Mouse (Mus musculus) urinary bladder, adult 18-20 months (tissue): ENCODE data around the gene Dot1l.
A peak's percentile ranks its signal among the peaks of the same experiment; 100 is the strongest.
"Not testable (repeated sequence)": the region's sequence is repeated elsewhere in the genome, so short reads cannot be mapped to it uniquely, and the experiment has no call there.

Experiments used
- DNase-seq, 2 experiments: peaks; one replicate each; pipeline ENCODE4 v3.0.0; 2022; ENCODE audit warnings: low spot score in 2 of 2, mixed read lengths in 2 of 2

The Dot1l gene

DNA sequence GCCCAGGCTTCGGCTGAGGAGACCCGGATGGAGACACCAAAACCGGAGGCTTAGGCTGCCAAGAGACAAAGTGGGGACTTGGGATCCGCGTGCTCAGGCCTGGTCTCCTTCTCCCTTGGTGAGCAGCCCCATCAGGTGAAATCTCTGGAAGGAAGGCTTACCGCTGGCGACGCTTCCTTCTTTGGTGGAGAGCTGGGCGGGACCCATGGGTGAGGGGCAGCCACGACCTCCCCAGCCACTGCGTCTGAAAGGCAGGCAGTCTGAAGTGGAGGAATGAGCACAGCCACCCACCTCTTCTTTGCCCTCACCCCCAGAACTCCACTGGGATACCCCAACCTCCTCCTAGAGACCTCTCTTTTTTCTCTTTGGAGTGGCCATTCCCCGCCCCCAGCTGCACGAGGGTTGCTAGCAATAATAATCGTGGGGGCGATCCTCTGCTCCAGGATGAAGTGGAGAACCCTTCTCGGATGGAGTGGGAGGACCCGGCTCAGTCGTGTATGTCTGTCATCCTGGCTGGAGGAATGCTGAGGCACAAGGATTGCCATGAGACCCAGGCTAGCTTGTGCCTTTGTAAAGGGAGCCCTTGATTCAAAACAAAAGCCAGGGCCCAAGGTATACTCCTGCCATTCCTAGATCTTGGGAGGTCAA, 54.1 kb downstream of the Dot1l start:
- DNase-seq, result no peak

DNA sequence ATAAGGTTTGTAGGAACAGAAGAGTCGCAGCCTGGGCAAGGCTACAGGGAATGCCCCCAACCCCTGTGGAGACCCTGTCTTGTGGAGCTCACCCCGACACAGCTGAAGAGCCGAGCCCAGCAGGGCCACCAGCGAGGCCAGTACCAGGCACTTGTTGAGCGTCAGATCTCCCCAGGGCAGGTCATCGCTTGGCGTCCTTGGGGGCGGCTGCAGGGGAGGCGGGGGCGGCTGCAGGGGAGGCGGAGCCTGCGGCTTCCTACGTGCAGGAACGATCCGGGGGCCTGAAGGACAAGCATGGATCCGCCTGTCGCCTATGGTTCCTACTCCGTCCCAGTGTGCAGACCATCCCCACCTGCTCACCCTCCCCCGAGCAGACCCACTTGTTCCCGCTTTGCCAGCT, 55.1 kb downstream of the Dot1l start:
- no peak for DNase-seq

DNA sequence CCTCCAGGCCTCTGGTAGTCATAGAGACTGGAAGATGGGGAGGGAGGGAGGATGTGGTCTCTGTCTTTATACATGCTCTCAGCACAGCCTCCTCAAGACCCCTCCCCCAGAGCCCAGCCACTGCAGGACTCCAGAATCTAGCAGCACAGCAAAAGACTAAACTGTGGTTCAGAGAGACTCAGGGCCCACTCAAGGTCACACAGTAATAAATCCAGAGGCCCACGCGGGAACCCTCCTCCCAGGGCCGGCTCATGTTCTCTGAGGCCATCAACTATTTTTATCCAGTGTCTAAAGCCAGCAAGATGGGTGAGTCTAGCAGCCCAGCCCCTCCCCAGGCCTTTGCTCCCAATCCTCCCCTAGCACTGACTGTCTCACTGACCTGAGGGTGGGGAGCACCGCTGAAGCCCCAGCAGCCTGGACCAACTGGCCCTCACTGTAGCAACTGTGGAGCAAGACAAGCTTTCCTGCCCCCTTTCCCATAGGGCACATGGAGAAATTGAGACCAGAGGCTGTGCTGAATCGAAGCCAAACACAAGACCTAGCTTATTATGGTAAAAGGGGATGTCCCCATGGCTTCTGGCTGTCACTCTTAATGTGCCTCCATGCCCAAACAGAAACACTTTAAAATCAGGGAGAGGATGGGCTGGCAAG, 57.5 kb downstream of the Dot1l start:
- DNase-seq, result no peak

DNA sequence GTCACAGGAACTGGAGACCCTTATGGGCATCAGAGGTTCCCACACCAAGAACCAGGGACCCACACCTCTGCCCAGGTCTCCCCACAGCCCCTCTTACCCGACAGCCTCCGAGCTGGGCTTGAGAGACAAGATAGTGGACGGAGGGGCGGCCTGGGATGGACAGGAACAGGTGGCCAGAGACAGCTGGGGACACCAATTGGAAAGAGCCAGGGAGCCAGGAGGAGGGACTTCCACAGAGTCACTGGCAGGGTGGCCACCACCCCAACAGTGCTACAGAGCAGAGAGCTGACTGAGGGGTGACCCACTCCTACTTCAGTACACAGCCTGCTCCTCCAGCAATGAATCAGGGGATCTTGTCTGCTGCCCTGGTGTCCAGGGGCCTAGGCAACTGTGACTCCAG, 58.4 kb downstream of the Dot1l start, which contains the start of gene Jsrp1:
Gene Jsrp1 (minus strand): TSS at position 133 of the 400 bp plus-strand sequence.
- no peak for DNase-seq

DNA sequence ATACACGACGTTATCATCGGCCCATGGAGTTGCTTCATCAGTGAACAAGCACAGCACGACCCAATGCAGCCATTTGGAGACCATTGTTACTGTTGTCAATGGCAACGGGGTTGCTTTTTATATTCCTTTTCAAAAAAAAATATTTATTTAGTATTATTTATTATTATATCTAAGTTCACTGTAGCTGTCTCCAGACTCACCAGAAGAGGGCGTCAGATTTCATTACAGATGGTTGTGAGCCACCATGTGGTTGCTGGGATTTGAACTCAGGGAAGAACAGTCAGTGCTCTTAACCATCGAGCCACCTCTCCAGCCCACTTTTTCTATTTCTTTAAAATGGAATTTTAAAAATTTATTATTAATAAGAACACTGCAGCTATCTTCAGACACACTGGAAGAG, 59.8 kb downstream of the Dot1l start:
- no peak for DNase-seq

DNA sequence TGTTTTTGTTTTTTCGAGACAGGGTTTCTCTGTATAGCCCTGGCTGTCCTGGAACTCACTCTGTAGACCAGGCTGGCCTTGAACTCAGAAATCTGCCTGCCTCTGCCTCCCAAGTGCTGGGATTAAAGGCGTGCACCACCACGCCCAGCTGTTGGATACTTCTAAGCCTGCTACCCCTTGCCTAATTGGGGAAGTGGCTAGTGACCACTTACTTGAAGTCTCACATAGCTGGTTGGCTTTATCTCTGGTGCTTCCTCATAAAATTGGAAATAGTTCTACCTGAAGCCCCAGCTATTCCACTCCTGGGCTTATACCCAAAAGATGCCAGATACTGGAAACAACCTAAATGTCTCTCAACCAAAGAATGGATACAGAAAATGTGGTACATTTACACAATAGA, 61.3 kb downstream of the Dot1l start:
- DNase-seq, result not testable (repeated sequence)

DNA sequence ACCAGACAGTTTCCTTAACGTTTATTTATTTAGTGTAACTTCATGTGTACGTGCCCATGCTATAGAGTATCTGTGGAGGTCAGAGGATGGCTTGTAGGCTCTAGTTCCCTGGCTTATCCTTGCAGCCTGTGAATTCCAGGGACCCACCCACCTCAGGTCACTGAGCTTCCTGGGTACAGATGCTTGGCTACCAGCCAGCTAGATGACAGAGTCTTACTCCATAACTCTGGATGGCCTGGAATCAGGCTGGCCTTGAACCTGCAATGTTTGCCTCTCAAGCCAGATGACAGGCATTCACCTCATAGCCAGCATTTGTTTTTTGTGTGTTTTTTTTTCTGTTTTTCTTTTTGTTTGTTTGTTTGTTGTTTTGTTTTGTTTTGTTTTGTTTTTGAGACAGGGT, 62.2 kb downstream of the Dot1l start:
- no peak for DNase-seq

DNA sequence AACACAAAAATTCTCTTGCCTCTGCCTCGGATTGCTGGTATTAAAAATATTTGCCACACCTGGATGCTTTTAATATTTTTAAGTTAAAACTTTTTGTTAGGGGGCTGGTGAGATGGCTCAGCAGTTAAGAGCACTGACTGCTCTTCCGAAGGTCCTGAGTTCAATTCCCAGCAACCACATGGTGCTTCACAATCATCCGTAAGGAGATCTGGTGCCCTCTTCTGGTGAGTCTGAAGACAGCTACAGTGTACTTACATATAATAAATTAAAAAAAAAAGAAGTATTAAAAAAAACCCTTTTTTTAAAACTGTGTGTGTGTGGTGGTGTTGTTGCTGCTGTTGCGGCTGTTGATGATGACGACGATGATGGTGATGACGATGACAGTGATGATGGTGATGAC, 62.9 kb downstream of the Dot1l start:
- not testable (repeated sequence) for DNase-seq

DNA sequence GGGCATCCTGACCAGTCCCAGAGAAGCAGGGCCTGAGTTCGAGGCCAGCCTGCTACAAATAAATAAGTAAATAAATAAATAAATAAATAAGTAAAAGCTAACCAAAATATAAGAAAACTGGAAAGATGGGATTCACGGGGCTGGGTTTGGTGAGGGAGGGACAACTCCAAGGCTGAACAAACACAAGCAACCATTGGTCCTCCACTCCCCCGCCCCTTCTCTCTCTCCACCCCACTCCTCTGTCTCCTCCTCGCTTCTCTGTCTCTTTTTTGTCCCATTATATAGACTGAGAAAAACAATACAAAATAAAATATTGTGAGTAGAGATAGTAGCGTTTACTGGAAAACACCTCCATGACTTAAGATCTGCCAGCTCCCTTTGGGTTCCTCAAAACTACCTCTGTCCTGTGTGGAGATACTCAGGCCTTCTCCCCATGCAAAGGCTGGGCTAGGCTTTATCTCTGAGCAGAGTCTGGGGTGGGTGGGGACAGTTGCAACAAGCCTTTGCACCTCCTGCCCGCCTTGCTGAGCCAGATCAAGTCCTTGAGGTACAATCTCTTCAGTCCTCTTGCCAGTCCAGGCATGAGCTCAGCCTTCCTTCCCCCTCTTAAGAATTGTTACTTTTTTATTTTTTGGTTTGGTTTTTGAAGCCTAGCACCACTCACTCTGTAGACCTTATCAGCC, 63.7 kb downstream of the Dot1l start:
- no peak for DNase-seq

DNA sequence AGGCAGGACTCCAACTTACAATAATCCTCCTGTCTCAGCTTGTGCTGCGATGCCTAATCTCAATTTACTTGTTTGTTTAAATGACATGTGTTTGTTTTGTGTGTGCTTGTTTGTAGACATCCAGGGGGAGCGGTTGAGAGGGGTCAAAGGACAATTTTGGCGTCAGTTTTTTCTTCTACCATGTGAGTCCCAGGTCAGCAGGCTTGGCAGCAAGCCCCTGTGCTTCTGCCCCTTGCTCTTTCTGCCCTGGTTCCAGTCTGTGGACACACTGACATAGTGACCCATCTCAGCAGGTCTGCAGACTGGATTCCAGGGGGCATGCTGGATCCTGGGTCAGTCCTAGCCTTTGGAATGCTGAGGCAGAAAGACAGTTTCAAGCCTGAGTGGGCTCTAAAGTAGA, 64.4 kb downstream of the Dot1l start:
- no peak for DNase-seq

DNA sequence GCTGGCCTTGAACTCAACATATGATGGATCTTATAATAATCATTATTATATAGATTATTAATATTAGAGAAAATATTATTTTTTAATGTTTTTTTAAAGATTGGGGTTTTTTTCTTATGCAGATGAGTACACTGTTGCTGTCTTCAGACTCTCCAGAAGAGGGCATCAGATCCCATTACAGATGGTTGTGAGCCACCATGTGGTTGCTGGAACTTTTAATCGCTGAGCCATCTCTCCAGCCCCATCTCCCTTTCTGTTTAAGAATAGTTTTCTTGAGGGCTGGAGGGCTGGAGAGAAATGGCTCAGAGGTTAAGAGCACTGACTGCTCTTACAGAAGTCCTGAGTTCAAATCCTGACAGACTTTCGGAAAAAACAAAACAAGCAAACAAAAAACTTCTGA, 67.0 kb downstream of the Dot1l start:
- DNase-seq, result no peak

DNA sequence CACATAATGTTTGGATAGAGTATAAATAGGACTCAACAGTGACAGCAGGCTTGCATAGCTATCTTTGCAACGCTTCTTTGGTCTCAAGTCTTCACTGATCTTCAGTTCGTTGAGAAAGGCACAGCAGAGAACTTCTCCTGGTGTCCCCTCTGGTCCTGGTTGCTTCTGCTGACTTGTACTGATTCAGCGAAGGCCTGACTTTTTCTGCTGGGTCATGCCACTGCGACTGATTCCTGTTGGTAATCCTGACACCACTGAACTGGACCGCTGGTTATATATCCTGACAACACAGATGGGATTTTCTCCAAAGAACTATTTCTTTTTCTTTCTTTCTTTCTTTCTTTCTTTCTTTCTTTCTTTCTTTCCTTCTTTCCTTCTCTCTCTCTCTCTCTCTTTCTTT, 67.5 kb downstream of the Dot1l start:
- DNase-seq, result no peak

DNA sequence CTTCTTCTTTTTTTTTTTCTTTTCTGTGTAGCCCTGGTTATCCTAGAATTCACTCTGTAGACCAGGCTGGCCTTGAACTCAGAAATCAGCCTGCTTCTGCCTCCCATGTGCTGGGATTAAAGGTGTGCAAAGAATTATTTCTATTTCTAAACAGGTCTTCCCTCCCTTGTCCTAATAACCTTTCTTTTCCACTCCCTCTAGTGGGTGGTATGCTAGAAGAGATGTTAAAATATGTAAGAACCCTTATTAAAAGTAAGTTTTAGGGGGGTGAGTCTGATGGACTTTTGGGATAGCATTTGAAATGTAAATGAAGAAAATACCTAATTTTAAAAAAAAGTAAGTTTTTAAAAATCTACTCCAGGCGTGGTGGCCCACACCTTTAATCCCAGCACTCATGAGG, 68.3 kb downstream of the Dot1l start:
- no peak for DNase-seq

DNA sequence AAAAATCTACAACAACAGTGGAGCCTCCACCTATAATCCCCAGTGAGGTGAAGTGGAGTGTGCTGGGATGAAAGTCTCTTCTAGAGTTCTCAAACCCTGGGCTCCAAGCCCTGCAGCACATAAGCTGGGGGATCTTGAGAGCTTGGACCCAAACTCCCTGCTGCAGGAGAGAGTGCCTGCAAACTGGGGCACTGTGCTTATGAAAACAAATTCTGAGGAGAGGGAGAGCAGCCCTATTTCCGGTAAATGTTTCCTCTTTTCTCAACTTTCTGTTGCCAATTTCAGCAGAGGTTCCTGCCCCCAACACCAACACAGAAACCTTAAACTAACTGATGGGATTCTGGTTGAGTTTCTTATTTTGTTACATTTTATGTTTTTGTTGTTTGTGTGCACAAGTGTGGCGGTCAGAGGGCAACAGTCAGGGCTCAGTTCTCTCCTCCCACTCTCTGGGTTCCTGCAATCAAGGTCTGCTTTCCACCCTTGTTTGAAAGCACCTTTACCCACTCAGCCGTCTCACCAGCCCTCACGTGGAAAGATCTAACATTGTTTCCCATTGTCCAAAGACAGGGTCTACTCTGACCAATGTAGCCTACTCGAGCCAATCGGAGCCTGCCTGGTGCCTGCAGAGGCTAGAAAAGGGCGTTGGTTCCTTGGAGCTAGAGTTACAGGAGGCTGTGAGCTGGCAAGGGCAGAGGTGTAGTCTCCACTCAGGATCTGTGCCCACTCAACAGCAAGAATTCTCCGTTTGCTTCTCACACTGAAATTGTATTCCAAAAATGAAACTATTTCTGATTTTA, 69.0 kb downstream of the Dot1l start:
- no peak for DNase-seq

DNA sequence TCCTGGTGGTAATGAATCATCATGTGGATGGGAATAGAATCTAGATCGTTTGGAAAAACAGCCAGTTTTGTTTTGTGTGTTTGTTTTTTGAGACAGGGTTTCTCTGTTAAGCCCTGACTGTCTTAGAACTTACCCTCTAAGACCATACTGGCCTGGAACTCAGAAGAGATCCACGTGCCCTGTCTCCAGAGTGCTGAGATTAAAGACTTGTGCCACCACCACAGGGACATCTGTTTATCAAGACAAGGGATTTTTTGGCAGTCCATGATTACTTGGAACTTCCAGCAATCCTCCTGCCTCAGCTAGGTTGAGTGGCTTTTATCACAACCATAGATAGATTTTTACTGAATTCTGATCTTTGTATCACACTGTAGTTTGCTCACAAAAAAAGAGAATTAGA, 69.8 kb downstream of the Dot1l start:
- DNase-seq, result no peak

DNA sequence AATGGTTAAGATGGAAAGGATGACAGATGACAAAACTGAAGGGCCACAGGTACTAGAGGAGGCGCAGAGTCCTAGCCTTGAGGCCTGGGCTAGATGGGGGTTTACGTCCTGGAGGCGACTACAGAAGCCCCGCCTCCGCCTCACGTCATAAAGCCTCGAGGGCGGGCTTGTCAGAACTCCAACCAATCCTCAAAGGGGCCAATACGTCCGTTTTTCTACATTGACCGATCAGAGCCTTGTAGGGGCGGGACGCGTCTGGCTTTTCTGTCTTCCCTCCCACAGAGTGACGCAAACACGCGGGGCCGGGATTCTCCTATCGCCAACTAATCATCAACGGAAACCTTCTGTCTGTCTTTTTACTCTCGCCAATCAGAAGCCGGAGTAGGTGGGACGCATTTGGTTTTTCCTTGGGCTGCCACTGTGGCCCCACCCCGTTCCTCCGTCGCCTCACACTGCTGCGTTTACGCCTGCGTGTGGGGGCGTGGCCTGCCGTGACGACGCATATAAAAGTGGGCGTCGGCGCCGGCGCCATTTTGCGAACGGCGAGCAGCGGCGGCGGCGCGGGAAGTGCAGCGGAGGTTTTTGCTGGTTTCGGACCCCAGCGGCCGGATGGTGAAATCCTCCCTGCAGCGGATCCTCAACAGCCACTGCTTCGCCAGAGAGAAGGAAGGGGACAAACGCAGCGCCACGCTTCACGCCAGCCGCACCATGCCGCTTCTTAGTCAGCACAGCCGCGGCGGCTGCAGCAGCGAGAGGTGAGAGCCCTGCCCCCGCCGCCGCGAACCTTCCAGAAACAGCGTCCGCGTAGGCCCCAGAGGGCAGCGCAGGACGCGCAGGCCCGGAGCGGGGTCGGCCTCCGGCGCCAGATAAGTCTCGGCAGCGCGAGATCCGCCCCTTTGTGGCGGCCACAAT, 71.4 kb downstream of the Dot1l start, which contains the start of gene Oaz1:
Gene Oaz1 (plus strand): TSS at position 506 of the 912 bp plus-strand sequence.
- peak; percentile 94 to 99 for DNase-seq

DNA sequence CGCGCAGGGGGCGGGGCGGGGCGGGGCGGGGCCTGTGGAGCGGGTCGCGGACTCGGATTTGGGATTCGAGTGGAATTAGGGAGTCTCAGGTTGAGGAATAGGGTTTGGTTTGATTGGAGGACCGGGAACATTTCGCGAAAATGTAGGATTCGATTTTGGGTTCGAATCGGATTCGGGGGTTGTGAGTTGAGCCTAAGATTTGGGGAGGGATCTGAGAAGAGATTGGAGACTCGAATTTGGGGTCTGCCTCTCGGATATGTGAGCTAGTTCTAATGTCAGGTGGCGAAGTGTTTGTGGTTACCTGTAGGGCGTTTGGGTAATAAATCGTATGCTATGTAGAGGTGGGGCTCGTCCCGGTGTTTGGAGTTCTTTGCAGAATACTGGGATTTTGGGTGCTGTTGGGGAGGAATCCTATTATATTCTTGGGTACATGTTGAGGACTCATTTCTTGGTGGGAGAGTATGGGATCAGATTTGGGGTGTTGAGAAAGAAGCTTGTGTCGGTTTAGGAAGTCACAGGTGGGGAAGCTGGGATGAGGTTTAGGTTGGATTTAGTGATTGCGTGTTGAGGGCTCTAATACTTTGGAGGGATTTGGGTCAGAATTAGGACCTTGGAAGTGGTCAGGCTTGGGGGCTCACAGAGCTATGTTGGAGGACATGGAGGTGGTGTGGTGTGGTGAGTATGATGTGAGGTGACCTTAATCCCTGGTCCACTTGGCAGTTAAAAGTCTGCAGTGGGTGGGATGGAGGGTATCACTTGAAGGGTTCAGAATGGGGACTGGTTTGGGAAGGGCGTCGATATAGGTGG, 72.3 kb downstream of the Dot1l start:
- no peak for DNase-seq

DNA sequence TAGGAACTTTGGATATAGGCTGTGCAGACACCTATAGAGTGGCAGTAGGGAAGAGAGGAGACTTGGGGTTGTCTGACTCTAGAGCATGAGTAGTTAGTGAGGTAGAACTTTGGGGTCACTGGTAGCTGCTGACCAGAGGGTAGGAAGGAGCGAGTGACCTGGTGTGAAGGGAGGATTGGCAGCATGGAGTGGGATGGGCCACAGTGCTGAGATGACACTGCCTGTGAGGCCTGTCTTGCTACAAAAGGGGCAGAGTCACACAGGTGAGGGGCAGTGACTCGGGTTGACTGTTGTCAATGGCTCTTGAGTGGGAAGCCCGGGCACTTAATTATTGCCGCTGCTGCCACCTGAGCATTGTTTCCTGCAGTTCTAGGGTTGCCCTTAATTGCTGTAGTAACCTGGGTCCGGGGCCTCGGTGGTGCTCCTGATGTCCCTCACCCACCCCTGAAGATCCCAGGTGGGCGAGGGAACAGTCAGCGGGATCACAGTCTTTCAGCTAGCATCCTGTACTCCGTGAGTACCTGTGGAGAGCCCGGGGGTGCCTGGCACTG, 72.9 kb downstream of the Dot1l start:
- DNase-seq, result no peak

DNA sequence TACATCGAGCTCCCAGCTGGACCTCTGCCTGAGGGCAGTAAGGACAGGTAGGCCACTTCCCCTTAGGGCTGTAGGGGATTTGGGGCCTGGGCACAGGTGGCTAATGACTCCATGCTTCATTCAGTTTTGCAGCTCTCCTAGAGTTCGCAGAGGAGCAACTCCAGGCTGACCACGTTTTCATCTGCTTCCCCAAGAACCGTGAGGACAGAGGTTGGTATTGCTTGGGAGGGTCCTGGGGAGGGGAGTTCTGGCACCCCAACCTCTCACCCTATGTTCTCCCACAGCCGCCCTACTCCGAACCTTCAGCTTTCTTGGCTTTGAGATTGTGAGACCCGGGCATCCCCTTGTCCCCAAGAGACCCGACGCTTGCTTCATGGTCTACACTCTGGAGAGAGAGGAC, 73.6 kb downstream of the Dot1l start:
- not testable (repeated sequence) for DNase-seq
